Mouse (Mus musculus): ENCODE data around the gene Ccnd2. TPM values are rescaled to one million over a fixed set of nuclear protein-coding genes. Genes with fewer than 3 reads are reported as not detected.

Ccnd2 gene
- total and polyA plus RNA-seq, 3 experiments: 67.3 to 407 (median 198) TPM

- H3K4me3 ChIP-seq (ENCODE audit: control insufficient read depth in 1 of 2, insufficient read depth in 1 of 2, low read depth in 2 of 2, low read length in 2 of 2): no peak overlapping the region
- no peak for TF ChIP-seq ZKSCAN1 (IDR thresholded peaks at IDR 0.05; ENCODE audit: low read depth, low read length)
- no peaks in the 10 kb centered on the region for H3K4me1 ChIP-seq (ENCODE audit: control insufficient read depth in 1 of 2, insufficient read depth in 2 of 2, low read length in 2 of 2)
- H3K36me3 ChIP-seq (ENCODE audit: control insufficient read depth in 1 of 2, insufficient read depth in 2 of 2, low read length in 2 of 2): no peaks in the 10 kb centered on the region
- H3K27me3 ChIP-seq (ENCODE audit: control insufficient read depth in 1 of 2, insufficient read depth in 2 of 2, low read length in 2 of 2): 0 out of 4 replicates have a peak, but pooled peaks cover 0 to 1% of the 10 kb centered on the region in 2 experiments
- no peak for DNase-seq (ENCODE audit: low read depth, low spot score)
- no peak overlapping the region for H3K27ac ChIP-seq (ENCODE audit: control insufficient read depth, low read depth, low read length)
- no peaks in the 10 kb centered on the region for H3K9me3 ChIP-seq (replicated peaks; ENCODE audit: insufficient read depth, low read length)
- H3K79me2 ChIP-seq (ENCODE audit: control insufficient read depth, insufficient read depth, low read length, poor library complexity): no peaks in the 10 kb centered on the region
- no peak overlapping the region for H3K9ac ChIP-seq (ENCODE audit: control insufficient read depth, low read depth, low read length, poor library complexity, severe bottlenecking)
Measured at GRCm38 (mm10) chr6:127170734-127171133, 18.7 kb upstream of the Ccnd2 start.

GRCm38 (mm10) chr6:127165663-127166062 is 13.7 kb upstream of the Ccnd2 start:
- no peak for DNase-seq (ENCODE audit: low read depth, low spot score)
- Histone ChIP-seq H3K9me3 (replicated peaks; ENCODE audit: insufficient read depth, low read length) (no peaks in the 10 kb centered on the region), H3K9ac (ENCODE audit: control insufficient read depth, low read depth, low read length, poor library complexity, severe bottlenecking) (no peak overlapping the region), H3K27me3 (ENCODE audit: control insufficient read depth in 1 of 2, insufficient read depth in 2 of 2, low read length in 2 of 2) (peaks cover 3% of the 10 kb centered on the region in 2 experiments; a peak in 1 of 4 replicates), H3K4me1 (ENCODE audit: control insufficient read depth in 1 of 2, insufficient read depth in 2 of 2, low read length in 2 of 2) (peaks cover 0 to 8% of the 10 kb centered on the region in 2 experiments; a peak in 1 of 4 replicates), H3K27ac (ENCODE audit: control insufficient read depth, low read depth, low read length) (no peak overlapping the region), H3K36me3 (ENCODE audit: control insufficient read depth in 1 of 2, insufficient read depth in 2 of 2, low read length in 2 of 2) (peaks cover 0 to 4% of the 10 kb centered on the region in 2 experiments; a peak in 2 of 4 replicates), H3K79me2 (ENCODE audit: control insufficient read depth, insufficient read depth, low read length, poor library complexity) (no peaks in the 10 kb centered on the region), H3K4me3 (ENCODE audit: control insufficient read depth in 1 of 2, insufficient read depth in 1 of 2, low read depth in 2 of 2, low read length in 2 of 2) (no peak overlapping the region)
- TF ChIP-seq HCFC1 (IDR thresholded peaks at IDR 0.05; ENCODE audit: low read depth, low read length): no peak
- TF ChIP-seq USF1 (IDR thresholded peaks at IDR 0.05; ENCODE audit: low read depth, low read length): no peak
- no peak for TF ChIP-seq SMC3 (IDR thresholded peaks at IDR 0.05; ENCODE audit: low read depth, low read length)
- TF ChIP-seq POLR2AphosphoS2 (IDR thresholded peaks at IDR 0.05; ENCODE audit: low read length): no peak
- TF ChIP-seq JUND (IDR thresholded peaks at IDR 0.05; ENCODE audit: low read depth, low read length): no peak
- no peak for TF ChIP-seq MXI1 (IDR thresholded peaks at IDR 0.05; ENCODE audit: low read depth, low read length)
- no peak for TF ChIP-seq POLR2AphosphoS5 (IDR thresholded peaks at IDR 0.05; ENCODE audit: borderline replicate concordance, low read depth, low read length)
- TF ChIP-seq ZMIZ1 (IDR thresholded peaks at IDR 0.05; ENCODE audit: low read depth, low read length): no peak
- no peak for TF ChIP-seq MEF2A (IDR thresholded peaks at IDR 0.05; ENCODE audit: extremely low read depth, insufficient replicate concordance, low read depth, low read length, poor library complexity, severe bottlenecking)
- TF ChIP-seq ZC3H11A (IDR thresholded peaks at IDR 0.05; ENCODE audit: low read depth, low read length): no peak
- no peak for TF ChIP-seq MAX (IDR thresholded peaks at IDR 0.05; ENCODE audit: low read length)
- TF ChIP-seq MAFK (IDR thresholded peaks at IDR 0.05; ENCODE audit: borderline replicate concordance, low read depth, low read length): no peak

DNA sequence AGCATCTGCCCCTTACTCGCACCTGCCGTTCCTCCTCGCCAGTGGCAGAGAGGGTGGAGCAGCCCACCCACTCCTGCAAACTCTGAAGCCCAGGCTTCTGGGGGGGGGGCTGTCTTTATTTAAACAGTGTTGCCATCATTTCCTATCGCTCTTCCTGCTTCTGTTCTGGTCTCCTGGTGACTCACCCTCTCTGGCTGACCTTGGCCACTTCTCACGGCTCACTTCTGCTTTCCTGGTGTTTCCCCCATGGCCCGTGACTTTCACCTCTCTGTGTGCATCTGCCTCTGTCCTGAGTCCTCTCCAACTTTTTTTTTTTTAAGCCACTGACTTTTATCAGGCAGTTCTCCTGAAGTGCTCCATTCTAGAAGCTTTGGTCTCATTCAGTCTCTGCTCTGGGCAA is 10.8 kb upstream of the Ccnd2 start:
- Histone ChIP-seq H3K27me3 (ENCODE audit: control insufficient read depth in 1 of 2, insufficient read depth in 2 of 2, low read length in 2 of 2) (peaks cover 3 to 6% of the 10 kb centered on the region in 2 experiments), H3K4me1 (ENCODE audit: control insufficient read depth in 1 of 2, insufficient read depth in 2 of 2, low read length in 2 of 2) (peaks cover 0 to 8% of the 10 kb centered on the region in 2 experiments; a peak in 1 of 4 replicates), H3K36me3 (ENCODE audit: control insufficient read depth in 1 of 2, insufficient read depth in 2 of 2, low read length in 2 of 2) (peaks cover 0 to 4% of the 10 kb centered on the region in 2 experiments; a peak in 2 of 4 replicates), H3K9me3 (replicated peaks; ENCODE audit: insufficient read depth, low read length) (no peaks in the 10 kb centered on the region), H3K79me2 (ENCODE audit: control insufficient read depth, insufficient read depth, low read length, poor library complexity) (no peaks in the 10 kb centered on the region), H3K4me3 (ENCODE audit: control insufficient read depth in 1 of 2, insufficient read depth in 1 of 2, low read depth in 2 of 2, low read length in 2 of 2) (no peak overlapping the region), H3K27ac (ENCODE audit: control insufficient read depth, low read depth, low read length) (no peak overlapping the region), H3K9ac (ENCODE audit: control insufficient read depth, low read depth, low read length, poor library complexity, severe bottlenecking) (no peak overlapping the region)
- no peak for TF ChIP-seq CHD2 (IDR thresholded peaks at IDR 0.05; ENCODE audit: low read length)
- TF ChIP-seq EP300 (IDR thresholded peaks at IDR 0.05; ENCODE audit: low read depth in 1 of 2, low read length in 2 of 2): peak in 1 of 2 experiments; percentile 20; a peak in 1 of 4 replicates
- no peak for TF ChIP-seq ETS1 (IDR thresholded peaks at IDR 0.05; ENCODE audit: low read depth, low read length)
- DNase-seq (ENCODE audit: low read depth, low spot score): peak; percentile 56

Data from MEL (cell line).